Mouse (Mus musculus): ENCODE data around the gene Tab1. TPM values are rescaled to one million over a fixed set of nuclear protein-coding genes. Genes with fewer than 3 reads are reported as not detected.

The Tab1 gene
- polyA plus RNA-seq, 1 experiment from 2014 or later: 28.7 TPM

DNA sequence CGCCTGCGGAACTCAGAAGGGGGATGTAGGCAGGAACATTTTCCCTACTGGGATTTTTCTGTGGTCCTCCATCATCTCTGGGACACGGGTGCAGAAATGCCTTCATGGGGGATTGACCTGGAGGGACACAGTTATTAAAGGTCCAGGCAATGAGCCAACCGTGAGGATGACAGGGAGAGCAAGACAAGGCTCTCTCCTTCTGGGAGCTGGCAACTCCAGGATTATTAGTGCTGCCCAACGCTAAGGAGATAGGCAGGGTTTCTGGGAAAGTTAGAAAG lies 41.6 kb downstream of the Tab1 start:
- Histone ChIP-seq H3K27ac (ENCODE audit: low read depth, low read length) (no peak overlapping the region), H3K36me3 (ENCODE audit: control insufficient read depth, insufficient read depth, low read length) (no peaks in the 10 kb centered on the region), H3K9ac (ENCODE audit: low read depth, low read length) (peak overlapping the region; percentile 68; the same call in 1 of the 2 replicates), H3K4me1 (replicated peaks; ENCODE audit: control insufficient read depth, insufficient read depth, low read length) (peaks cover 3% of the 10 kb centered on the region), H3K27me3 (replicated peaks; ENCODE audit: control insufficient read depth, insufficient read depth, low read length) (peaks cover 63% of the 10 kb centered on the region), H3K4me3 (ENCODE audit: low read depth, low read length) (peak overlapping the region; percentile 70), H3K4me2 (peak overlapping the region; percentile 71), H3K9me3 (ENCODE audit: control insufficient read depth, low read length) (no peaks in the 10 kb centered on the region)
- DNase-seq (ENCODE audit: low spot score): no peak
- no peak for ATAC-seq (replicated peaks; ENCODE audit: low FRiP score)
- 14% methylated on average over 5 of the region's 5 CpGs for whole genome bisulfite sequencing

DNA sequence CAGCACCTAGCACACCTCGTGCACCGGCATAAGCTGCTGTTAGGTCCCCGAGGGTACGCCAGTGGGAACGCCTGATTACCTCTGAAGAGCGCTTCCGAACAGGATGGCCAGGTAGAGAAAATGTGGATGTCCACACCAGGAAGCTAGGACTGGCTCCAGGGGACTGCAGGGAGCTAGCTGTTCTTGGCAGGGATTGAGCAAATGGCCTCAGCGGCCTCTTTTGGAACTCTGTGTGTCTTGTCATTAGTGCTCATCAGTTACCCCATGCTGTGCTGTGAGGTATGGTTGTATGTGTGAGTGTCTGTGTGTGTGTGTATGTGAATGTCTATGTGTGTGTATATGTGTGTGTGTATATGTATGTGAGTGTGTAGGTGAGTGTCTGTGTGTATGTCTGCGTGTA lies 42.4 kb downstream of the Tab1 start:
- peaks cover 62% of the 10 kb centered on the region for H3K27me3 ChIP-seq (replicated peaks; ENCODE audit: control insufficient read depth, insufficient read depth, low read length)
- H3K36me3 ChIP-seq (ENCODE audit: control insufficient read depth, insufficient read depth, low read length): no peaks in the 10 kb centered on the region
- no peak for ATAC-seq (replicated peaks; ENCODE audit: low FRiP score)
- H3K9me3 ChIP-seq (ENCODE audit: control insufficient read depth, low read length): no peaks in the 10 kb centered on the region
- no peak overlapping the region for H3K4me2 ChIP-seq
- H3K4me3 ChIP-seq (ENCODE audit: low read depth, low read length): no peak overlapping the region
- H3K9ac ChIP-seq (ENCODE audit: low read depth, low read length): no peak overlapping the region
- peaks cover 3% of the 10 kb centered on the region for H3K4me1 ChIP-seq (replicated peaks; ENCODE audit: control insufficient read depth, insufficient read depth, low read length)
- no peak overlapping the region for H3K27ac ChIP-seq (ENCODE audit: low read depth, low read length)
- 71% methylated on average over 9 of the region's 9 CpGs for WGBS
- DNase-seq (ENCODE audit: low spot score): no peak

DNA sequence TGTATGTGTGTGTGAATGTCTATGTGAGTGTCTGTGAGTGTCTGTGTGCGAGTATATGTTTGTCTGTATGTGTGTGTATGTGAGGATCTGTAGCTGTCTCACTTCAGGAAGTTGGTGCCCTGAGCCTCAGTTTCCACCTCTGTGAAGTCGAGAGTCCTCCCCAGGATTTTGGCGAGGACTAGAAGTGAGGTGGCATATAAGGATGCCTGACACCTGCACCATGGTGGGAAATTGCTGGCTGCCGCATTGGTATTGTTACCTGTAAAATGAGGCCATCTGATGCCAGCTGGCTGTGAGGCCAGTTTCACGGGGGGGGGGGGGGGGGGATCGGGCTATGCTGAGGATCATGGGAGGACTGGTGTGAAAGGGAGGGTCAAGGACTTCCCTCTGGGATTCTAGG lies 42.8 kb downstream of the Tab1 start:
- DNase-seq (ENCODE audit: low spot score): no peak
- H3K4me1 ChIP-seq (replicated peaks; ENCODE audit: control insufficient read depth, insufficient read depth, low read length): peaks cover 3% of the 10 kb centered on the region
- no peak overlapping the region for H3K27ac ChIP-seq (ENCODE audit: low read depth, low read length)
- no peak overlapping the region for H3K4me3 ChIP-seq (ENCODE audit: low read depth, low read length)
- no peaks in the 10 kb centered on the region for H3K36me3 ChIP-seq (ENCODE audit: control insufficient read depth, insufficient read depth, low read length)
- no peak overlapping the region for H3K4me2 ChIP-seq
- H3K9ac ChIP-seq (ENCODE audit: low read depth, low read length): no peak overlapping the region
- H3K9me3 ChIP-seq (ENCODE audit: control insufficient read depth, low read length): no peaks in the 10 kb centered on the region
- peaks cover 58% of the 10 kb centered on the region for H3K27me3 ChIP-seq (replicated peaks; ENCODE audit: control insufficient read depth, insufficient read depth, low read length)
- 65% methylated on average over 6 of the region's 6 CpGs for WGBS
- no peak for ATAC-seq (replicated peaks; ENCODE audit: low FRiP score)

DNA sequence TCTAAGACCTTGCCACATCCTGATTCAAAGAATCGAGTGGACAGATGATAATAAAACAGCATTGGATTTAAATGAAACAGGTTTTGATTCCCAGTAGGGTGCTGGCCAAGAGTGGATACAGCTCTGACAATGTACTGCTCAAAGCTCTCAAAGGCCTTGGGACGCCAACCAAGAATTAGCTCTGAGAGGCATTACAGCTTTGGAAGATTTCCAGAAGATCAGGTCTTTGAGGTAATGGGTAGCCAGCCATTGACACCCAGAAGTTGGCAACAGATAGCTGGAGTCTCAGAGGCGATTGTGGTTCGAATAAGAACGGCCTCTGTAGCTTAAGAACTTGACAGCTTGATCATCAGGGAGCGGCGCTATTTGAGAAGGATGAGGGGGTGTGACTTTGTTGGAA lies 48.6 kb downstream of the Tab1 start:
- Histone ChIP-seq H3K4me2 (no peak overlapping the region), H3K4me3 (ENCODE audit: low read depth, low read length) (no peak overlapping the region), H3K4me1 (replicated peaks; ENCODE audit: control insufficient read depth, insufficient read depth, low read length) (peaks cover 6% of the 10 kb centered on the region; the same call in 1 of the 2 replicates), H3K27ac (ENCODE audit: low read depth, low read length) (no peak overlapping the region), H3K27me3 (replicated peaks; ENCODE audit: control insufficient read depth, insufficient read depth, low read length) (peaks cover 3% of the 10 kb centered on the region; the same call in 1 of the 2 replicates), H3K9ac (ENCODE audit: low read depth, low read length) (no peak overlapping the region), H3K36me3 (ENCODE audit: control insufficient read depth, insufficient read depth, low read length) (no peaks in the 10 kb centered on the region), H3K9me3 (ENCODE audit: control insufficient read depth, low read length) (no peaks in the 10 kb centered on the region)
- ATAC-seq (replicated peaks; ENCODE audit: low FRiP score) (no peak), DNase-seq (ENCODE audit: low spot score) (no peak)
- WGBS: 86% methylated on average over 7 of the region's 7 CpGs

GRCm38 (mm10) chr15:80182072-80182700 lies 49.3 kb downstream of the Tab1 start:
- DNase-seq (ENCODE audit: low spot score) (no peak), ATAC-seq (replicated peaks; ENCODE audit: low FRiP score) (peak; percentile 92)
- Histone ChIP-seq H3K4me2 (no peak overlapping the region), H3K4me1 (replicated peaks; ENCODE audit: control insufficient read depth, insufficient read depth, low read length) (peaks cover 6% of the 10 kb centered on the region; the same call in 1 of the 2 replicates), H3K36me3 (ENCODE audit: control insufficient read depth, insufficient read depth, low read length) (no peaks in the 10 kb centered on the region), H3K9ac (ENCODE audit: low read depth, low read length) (no peak overlapping the region), H3K27me3 (replicated peaks; ENCODE audit: control insufficient read depth, insufficient read depth, low read length) (0 out of 2 replicates have a peak, but pooled peaks cover 3% of the 10 kb centered on the region), H3K4me3 (ENCODE audit: low read depth, low read length) (no peak overlapping the region), H3K27ac (ENCODE audit: low read depth, low read length) (no peak overlapping the region), H3K9me3 (ENCODE audit: control insufficient read depth, low read length) (no peaks in the 10 kb centered on the region)
- 66% methylated on average over 4 of the region's 4 CpGs for WGBS

- Histone ChIP-seq H3K4me3 (ENCODE audit: low read depth, low read length) (no peak overlapping the region), H3K4me1 (replicated peaks; ENCODE audit: control insufficient read depth, insufficient read depth, low read length) (peaks cover 5% of the 10 kb centered on the region), H3K27me3 (replicated peaks; ENCODE audit: control insufficient read depth, insufficient read depth, low read length) (no peaks in the 10 kb centered on the region; the same call in none of the 2 replicates), H3K9me3 (ENCODE audit: control insufficient read depth, low read length) (no peaks in the 10 kb centered on the region), H3K4me2 (no peak overlapping the region), H3K9ac (ENCODE audit: low read depth, low read length) (no peak overlapping the region), H3K36me3 (ENCODE audit: control insufficient read depth, insufficient read depth, low read length) (no peaks in the 10 kb centered on the region), H3K27ac (ENCODE audit: low read depth, low read length) (no peak overlapping the region)
- 73% methylated on average over 5 of the region's 5 CpGs for WGBS
- ATAC-seq (replicated peaks; ENCODE audit: low FRiP score) (no peak), DNase-seq (ENCODE audit: low spot score) (no peak)
These were observed 56.0 kb downstream of the Tab1 start for GRCm38 (mm10) chr15:80188927-80189326.

DNA sequence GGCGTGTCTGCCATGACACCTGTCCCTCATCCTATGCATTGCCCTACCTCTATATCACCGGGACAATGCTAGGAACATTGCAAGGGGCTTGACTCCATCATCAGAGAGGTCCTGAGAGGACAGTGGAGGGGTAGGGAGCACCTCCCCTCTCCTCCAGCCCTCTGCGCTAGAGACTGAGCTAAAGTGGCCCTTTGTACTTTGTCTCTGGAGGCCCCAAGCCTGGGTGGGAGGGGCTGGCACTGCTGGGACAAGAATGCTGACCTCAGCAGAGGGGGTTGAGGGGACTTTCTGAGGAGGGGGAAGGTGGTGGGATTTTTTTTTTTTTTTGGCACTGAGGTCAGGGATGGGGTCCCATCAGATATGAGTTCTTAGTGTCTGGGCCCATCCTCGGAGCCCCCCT lies 57.1 kb downstream of the Tab1 start:
- Histone ChIP-seq H3K9me3 (ENCODE audit: control insufficient read depth, low read length) (no peaks in the 10 kb centered on the region), H3K4me3 (ENCODE audit: low read depth, low read length) (no peak overlapping the region), H3K27ac (ENCODE audit: low read depth, low read length) (no peak overlapping the region), H3K9ac (ENCODE audit: low read depth, low read length) (no peak overlapping the region), H3K4me2 (no peak overlapping the region), H3K36me3 (ENCODE audit: control insufficient read depth, insufficient read depth, low read length) (no peaks in the 10 kb centered on the region), H3K27me3 (replicated peaks; ENCODE audit: control insufficient read depth, insufficient read depth, low read length) (no peaks in the 10 kb centered on the region; the same call in none of the 2 replicates), H3K4me1 (replicated peaks; ENCODE audit: control insufficient read depth, insufficient read depth, low read length) (peaks cover 5% of the 10 kb centered on the region)
- no peak for ATAC-seq (replicated peaks; ENCODE audit: low FRiP score)
- 72% methylated on average over 4 of the region's 4 CpGs for WGBS
- DNase-seq (ENCODE audit: low spot score): no peak

- Histone ChIP-seq H3K4me3 (ENCODE audit: low read depth, low read length) (no peak overlapping the region), H3K27me3 (replicated peaks; ENCODE audit: control insufficient read depth, insufficient read depth, low read length) (no peaks in the 10 kb centered on the region; the same call in none of the 2 replicates), H3K27ac (ENCODE audit: low read depth, low read length) (peak overlapping the region; percentile 32; the same call in 1 of the 2 replicates), H3K9ac (ENCODE audit: low read depth, low read length) (no peak overlapping the region), H3K4me2 (peak overlapping the region; percentile 4; the same call in 1 of the 2 replicates), H3K4me1 (replicated peaks; ENCODE audit: control insufficient read depth, insufficient read depth, low read length) (peaks cover 5% of the 10 kb centered on the region), H3K36me3 (ENCODE audit: control insufficient read depth, insufficient read depth, low read length) (no peaks in the 10 kb centered on the region), H3K9me3 (ENCODE audit: control insufficient read depth, low read length) (no peaks in the 10 kb centered on the region)
- DNase-seq (ENCODE audit: low spot score): no peak
- 58% methylated on average over 8 of the region's 8 CpGs for WGBS
- ATAC-seq (replicated peaks; ENCODE audit: low FRiP score): no peak
These were observed 58.8 kb downstream of the Tab1 start for GRCm38 (mm10) chr15:80191585-80192245.

- no peaks in the 10 kb centered on the region for H3K36me3 ChIP-seq (ENCODE audit: control insufficient read depth, insufficient read depth, low read length)
- DNase-seq (ENCODE audit: low spot score) (no peak), ATAC-seq (replicated peaks; ENCODE audit: low FRiP score) (no peak)
- no peak overlapping the region for H3K9ac ChIP-seq (ENCODE audit: low read depth, low read length)
- WGBS: 78% methylated on average over 5 of the region's 6 CpGs
- H3K27me3 ChIP-seq (replicated peaks; ENCODE audit: control insufficient read depth, insufficient read depth, low read length): no peaks in the 10 kb centered on the region; the same call in none of the 2 replicates
- no peak overlapping the region for H3K4me3 ChIP-seq (ENCODE audit: low read depth, low read length)
- no peak overlapping the region for H3K4me2 ChIP-seq
- peaks cover 5% of the 10 kb centered on the region for H3K4me1 ChIP-seq (replicated peaks; ENCODE audit: control insufficient read depth, insufficient read depth, low read length)
- H3K9me3 ChIP-seq (ENCODE audit: control insufficient read depth, low read length): no peaks in the 10 kb centered on the region
- no peak overlapping the region; the same call in 1 of the 2 replicates for H3K27ac ChIP-seq (ENCODE audit: low read depth, low read length)
These were observed 59.3 kb downstream of the Tab1 start for GRCm38 (mm10) chr15:80192246-80192585.

All from liver, embryonic 11.5 days (tissue).